Mouse (Mus musculus) gonadal fat pad, adult 2 months (tissue): ENCODE measurements at regions not wholly inside any gene's neighbourhood (a gene's known extent, or its start where the extent isn't known, plus 50 kb on each side); places are given as distances from the start of the nearest gene placed in this dataset.
A peak's percentile ranks its signal among the peaks of the same experiment; 100 is the strongest.

Source experiments
- DNase-seq: peaks from one replicate; pipeline ENCODE4 v3.0.0-alpha.2; 2012; ENCODE audit warnings: low read depth

DNA sequence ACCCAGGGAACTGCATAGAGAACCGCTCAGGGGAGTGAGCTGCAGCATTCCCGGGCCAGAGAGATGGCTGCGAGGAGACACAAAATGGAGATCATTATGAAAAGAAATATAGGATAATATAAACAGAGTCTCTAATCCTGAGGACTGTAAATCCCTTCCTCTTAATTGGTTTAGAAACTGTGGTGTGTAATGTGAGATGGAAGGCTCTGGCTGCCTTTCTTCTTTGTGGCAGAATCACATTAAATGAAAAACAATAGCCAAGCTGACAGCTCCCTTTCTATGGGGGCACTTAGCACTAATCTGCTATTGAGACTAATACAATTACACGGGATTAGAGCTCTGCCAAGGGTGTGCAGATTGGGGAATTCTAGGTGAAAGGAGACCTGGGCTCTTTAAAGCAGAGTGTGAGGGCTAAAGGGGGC, 288.0 kb downstream of the Icos start:
- DNase-seq, result no peak

GRCm38 (mm10) chr1:61273843-61274242, 296.1 kb downstream of the Icos start:
- no peak for DNase-seq

DNA sequence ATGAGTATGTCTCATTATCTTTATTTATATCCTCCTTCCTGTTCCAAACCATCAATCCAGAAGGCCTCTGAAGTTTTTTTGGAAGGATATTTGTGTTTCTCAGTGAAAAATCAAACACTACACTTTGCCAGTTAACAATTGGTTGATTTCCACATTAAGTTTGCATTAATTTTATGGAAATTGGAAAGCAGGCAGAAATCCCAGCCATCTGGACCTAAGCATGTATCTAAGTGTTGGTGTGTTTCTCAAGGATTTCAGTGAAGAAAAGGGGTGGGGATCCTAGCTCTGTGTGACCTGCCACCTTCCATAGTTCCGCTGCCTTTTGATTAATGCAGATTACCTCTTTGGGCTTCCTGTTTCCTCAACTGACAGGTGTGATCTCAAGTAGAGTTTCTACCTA, 296.5 kb downstream of the Icos start:
- no peak for DNase-seq

DNA sequence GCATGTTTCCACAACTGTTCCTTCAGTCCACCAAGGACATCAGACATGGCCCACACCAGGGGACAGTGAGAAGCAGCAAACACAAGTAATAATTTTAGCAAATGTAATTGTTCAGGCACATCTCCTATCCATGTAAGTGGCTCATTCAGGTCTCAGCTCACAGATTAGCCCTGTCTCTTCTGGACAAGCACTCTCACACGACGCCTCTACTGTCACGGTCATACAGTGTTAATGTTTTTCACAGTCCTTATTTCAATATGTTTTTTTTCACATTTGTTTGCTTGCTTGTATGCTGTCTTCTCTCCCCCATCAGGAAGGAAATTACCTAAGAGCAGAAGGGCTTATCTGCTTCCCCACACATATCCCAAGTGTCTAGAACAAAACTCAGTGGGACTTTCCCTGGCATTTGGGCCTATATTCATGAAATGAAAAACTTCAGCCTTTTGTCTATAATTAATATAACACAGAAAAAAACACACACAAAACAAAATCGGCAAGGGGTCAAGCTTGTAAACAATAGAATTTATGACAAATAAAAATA, 299.5 kb downstream of the Icos start:
- no peak for DNase-seq

- DNase-seq, result no peak
These were observed 310.5 kb downstream of the Icos start for GRCm38 (mm10) chr1:61288185-61288584.

- DNase-seq, result no peak
These were observed 311.2 kb downstream of the Icos start for GRCm38 (mm10) chr1:61288946-61289345.

GRCm38 (mm10) chr1:61289552-61289951, 311.8 kb downstream of the Icos start:
- no peak for DNase-seq

DNA sequence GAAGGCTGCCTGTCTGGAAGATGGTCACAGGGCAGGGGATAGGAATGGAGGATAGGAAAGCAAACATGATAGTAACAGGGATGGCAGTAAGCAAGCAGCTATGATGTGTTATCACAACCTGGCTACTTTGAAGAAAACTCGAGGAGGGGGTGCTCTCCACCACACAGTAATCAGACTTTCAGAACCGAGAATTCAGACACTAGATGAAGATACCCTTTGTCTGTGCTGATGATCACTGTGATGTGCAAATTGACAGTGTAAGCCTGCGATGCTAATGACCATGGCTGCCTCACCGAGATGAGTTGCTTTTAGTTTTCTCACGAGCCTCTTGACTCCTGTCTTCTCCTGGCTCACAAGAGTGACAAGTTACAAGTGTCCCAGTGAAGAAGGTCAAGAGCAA, 315.4 kb downstream of the Icos start:
- no peak for DNase-seq

- DNase-seq, result no peak
These were observed 317.5 kb downstream of the Icos start for GRCm38 (mm10) chr1:61295219-61295618.

GRCm38 (mm10) chr1:61296831-61297230, 319.1 kb downstream of the Icos start:
- DNase-seq, result no peak

DNA sequence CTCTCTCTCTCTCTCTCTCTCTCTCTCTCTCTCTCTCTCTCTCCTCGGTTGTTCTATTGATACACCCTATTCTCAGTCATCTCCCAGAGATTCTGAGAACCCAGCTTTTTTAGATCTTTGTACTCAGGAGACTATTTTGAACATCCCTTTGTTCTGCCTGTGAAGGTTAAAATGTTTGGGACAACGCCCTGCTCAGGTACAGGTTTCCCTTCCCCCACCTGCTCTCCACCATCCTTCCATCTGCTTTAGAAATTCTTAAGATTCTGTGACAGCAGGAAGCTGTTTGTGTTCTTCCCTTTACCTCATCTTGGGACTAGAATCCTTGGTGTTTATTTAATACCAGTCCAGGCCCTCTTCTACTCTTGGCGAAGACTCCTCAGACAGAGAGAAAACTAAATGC, 319.6 kb downstream of the Icos start:
- no peak for DNase-seq

- no peak for DNase-seq
These were observed 320.3 kb downstream of the Icos start for GRCm38 (mm10) chr1:61298064-61298463.

DNA sequence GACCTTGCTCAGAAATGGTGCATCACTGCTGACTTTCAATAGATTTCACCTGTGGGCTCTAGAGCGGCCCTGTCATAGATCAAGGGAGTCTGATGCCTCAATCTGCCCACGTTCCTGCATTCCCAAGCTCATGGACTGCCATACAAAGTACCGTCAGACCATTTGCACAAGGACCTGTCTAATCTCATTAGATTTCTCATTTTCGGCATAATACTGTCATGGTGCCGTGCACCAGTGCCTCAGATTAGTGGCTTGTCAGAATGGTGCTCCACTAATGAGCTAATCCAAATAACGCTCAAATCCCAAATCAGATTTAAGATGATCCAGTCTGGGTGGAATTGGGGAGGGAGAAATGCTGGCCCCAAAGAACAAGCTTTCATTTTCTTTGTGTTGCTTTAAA, 321.1 kb downstream of the Icos start:
- DNase-seq, result no peak

- DNase-seq, result peak; percentile 37
These were observed 322.8 kb downstream of the Icos start for GRCm38 (mm10) chr1:61300491-61300890.

GRCm38 (mm10) chr1:61301041-61302030, 323.6 kb downstream of the Icos start:
- no peak for DNase-seq

DNA sequence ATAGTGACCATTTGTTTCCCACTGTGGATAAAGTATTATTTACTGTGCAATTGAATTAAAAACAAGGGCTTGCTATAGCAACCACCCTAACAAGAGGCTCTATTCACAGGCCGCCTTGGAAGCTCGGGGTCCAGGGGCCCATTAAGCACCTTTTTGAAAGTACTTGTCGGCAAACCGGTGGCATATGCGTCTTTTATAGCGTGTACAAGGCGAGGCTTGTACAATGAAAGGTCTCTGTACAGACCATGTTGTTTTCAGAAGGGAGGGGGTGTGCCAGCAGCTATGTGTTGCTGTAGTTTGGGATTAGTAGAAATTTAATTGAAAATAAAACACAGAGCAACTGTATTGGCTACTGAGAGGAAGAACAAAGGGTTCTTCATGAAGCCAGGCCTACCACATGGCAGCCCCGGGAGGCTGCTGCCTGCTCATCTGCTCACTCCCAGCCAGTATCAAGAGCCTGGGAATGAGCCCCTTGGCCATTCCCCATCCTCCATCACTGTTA, 324.9 kb downstream of the Icos start:
- no peak for DNase-seq

GRCm38 (mm10) chr1:61306296-61306695, 328.6 kb downstream of the Icos start:
- DNase-seq, result no peak

DNA sequence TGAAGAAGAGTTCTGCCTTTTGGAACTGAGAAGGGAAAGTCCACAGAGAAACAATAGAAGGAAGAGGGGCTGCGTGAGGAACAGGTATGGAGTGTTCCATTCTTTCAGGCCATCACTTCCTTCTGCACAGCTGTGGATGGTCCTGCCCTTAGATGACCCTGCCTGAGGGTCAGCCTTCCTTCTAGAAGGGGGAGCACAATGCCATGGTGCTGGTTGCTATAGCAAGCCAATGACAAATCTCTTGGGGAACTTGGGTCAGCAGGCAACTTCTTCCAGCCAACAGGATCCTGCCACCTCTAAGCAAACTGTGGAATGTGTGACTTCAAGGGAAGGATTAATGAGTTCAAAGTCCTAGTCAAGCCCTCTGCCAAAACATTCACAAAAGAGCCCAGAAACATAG, 329.1 kb upstream of the Pard3b start:
- no peak for DNase-seq

GRCm38 (mm10) chr1:61310063-61310760, 328.4 kb upstream of the Pard3b start:
- no peak for DNase-seq

GRCm38 (mm10) chr1:61310761-61311090, 327.9 kb upstream of the Pard3b start:
- no peak for DNase-seq

- no peak for DNase-seq
These were observed 325.4 kb upstream of the Pard3b start for GRCm38 (mm10) chr1:61313196-61313595.

DNA sequence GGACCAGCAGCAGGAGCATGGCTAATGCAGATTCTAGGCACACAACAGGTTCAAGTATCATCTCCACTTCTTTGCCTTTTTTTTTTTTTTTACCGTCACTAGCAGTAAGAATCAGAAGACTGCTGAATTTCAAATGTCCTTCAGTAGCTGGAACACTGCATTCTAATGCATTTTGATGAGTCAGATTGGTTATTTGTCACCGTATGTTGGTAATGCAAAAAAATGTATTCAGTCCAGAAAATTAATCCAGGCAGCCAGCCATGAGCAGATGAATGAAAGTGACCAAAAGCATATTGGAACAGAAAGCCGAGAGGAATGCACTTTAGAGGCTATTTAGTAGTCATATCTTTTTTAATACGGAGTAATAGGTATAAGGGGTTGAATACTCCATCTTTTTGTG, 322.4 kb upstream of the Pard3b start:
- DNase-seq, result no peak

GRCm38 (mm10) chr1:61316736-61317135, 321.9 kb upstream of the Pard3b start:
- DNase-seq, result no peak
